In the genomic region with DNA sequence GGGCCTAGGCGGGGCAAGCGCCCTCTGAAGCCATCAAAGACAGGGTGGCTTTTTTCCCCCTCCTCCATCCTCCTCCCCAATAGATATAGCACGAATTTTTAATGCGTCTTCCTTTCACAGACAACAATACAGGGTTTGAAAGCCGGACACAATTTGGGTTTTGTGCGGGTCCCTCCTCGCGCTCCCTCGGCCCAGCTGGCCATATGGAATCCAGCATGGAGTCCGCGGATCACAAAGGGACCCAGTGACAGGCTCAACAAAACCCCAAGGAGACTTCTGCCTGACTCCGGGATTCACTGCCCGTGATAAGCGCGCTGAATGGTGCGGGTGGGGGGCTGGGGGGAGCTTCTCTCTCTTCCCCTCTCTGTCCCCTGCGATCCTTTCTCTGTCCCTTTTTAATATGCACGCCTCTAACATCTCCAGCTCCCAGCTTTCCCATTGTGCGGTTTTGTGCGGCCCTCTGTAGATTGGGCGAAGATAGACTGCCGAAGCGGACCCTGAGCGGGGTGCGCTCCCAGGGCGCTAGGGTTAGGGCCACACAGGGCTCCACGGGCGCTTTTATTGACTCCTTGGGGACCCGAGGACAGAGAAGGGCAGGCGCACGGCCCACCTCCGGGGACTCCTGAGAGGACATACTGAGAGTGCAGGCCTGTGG, we compare ENCODE assay signal across 13 mouse cellular contexts. TPM values are rescaled to one million over a fixed set of nuclear protein-coding genes. Genes with fewer than 3 reads are reported as not detected.
DNase-seq lines count a peak whose midpoint lies in the region; ATAC-seq lines count a peak whose summit lies in the region.
"Had no signal": no experiment of that assay in that cellular context is flagged by ENCODE, and none has a peak within 500 bp of the region (broad histone marks: within the 10 kb centered on the region; RNA-seq: fewer than 3 reads in every experiment).

No protein-coding gene starts in this region.

- WGBS in forebrain, embryonic 10.5 days: 2% methylated on average over 32 of the region's 32 CpGs
- 3% methylated on average over 32 of the region's 32 CpGs for WGBS in forebrain, embryonic 15.5 days
- 3% methylated on average over 32 of the region's 32 CpGs for WGBS in hindbrain, embryonic 15.5 days
- WGBS in midbrain, embryonic 14.5 days: 2% methylated on average over 32 of the region's 32 CpGs

- H3K4me3 ChIP-seq in forebrain, embryonic 10.5 days: peak overlapping the region; percentile 30
- no peak overlapping the region; the same call in 1 of the 2 replicates for H3K4me3 ChIP-seq in forebrain, embryonic 15.5 days
- H3K4me3 ChIP-seq in hindbrain, embryonic 15.5 days: no peak overlapping the region
- H3K4me3 ChIP-seq in midbrain, embryonic 14.5 days (replicated peaks; ENCODE audit: low read depth, low read length): peak overlapping the region; percentile 19
- H3K4me3 ChIP-seq: limb, embryonic 12.5 days had no signal

- H3K27ac ChIP-seq in forebrain, embryonic 10.5 days: peak overlapping the region; percentile 40; the same call in 1 of the 2 replicates
- H3K27ac ChIP-seq in forebrain, embryonic 15.5 days (replicated peaks): no peak overlapping the region
- H3K27ac ChIP-seq in hindbrain, embryonic 15.5 days (replicated peaks): no peak overlapping the region
- H3K27ac ChIP-seq in midbrain, embryonic 14.5 days (replicated peaks; ENCODE audit: low read depth, low read length): peak overlapping the region; percentile 64
- H3K27ac ChIP-seq: limb, embryonic 12.5 days had no signal

- no peak overlapping the region; the same call in 1 of the 2 replicates for H3K4me2 ChIP-seq in forebrain, embryonic 15.5 days (replicated peaks)
- peak overlapping the region; percentile 11; the same call in 1 of the 2 replicates for H3K4me2 ChIP-seq in hindbrain, embryonic 15.5 days
- peak overlapping the region; percentile 43 for H3K4me2 ChIP-seq in midbrain, embryonic 14.5 days (ENCODE audit: low read length)
- H3K4me2 ChIP-seq: limb, embryonic 12.5 days had no signal

- no peaks in the 10 kb centered on the region for H3K36me3 ChIP-seq in forebrain, embryonic 10.5 days (replicated peaks)
- no peaks in the 10 kb centered on the region for H3K36me3 ChIP-seq in forebrain, embryonic 15.5 days
- H3K36me3 ChIP-seq in hindbrain, embryonic 15.5 days: no peaks in the 10 kb centered on the region
- no peaks in the 10 kb centered on the region for H3K36me3 ChIP-seq in midbrain, embryonic 14.5 days (ENCODE audit: control insufficient read depth, insufficient read depth, low read length)
- H3K36me3 ChIP-seq: limb, embryonic 12.5 days had no signal

- peaks cover 100% of the 10 kb centered on the region for H3K27me3 ChIP-seq in forebrain, embryonic 10.5 days (ENCODE audit: poor library complexity, severe bottlenecking)
- peaks cover 84% of the 10 kb centered on the region for H3K27me3 ChIP-seq in forebrain, embryonic 15.5 days
- H3K27me3 ChIP-seq in hindbrain, embryonic 15.5 days: peaks cover 72% of the 10 kb centered on the region
- H3K27me3 ChIP-seq in midbrain, embryonic 14.5 days (ENCODE audit: control insufficient read depth, insufficient read depth, low read length): peaks cover 85% of the 10 kb centered on the region

- ATAC-seq in forebrain, embryonic 15.5 days (replicated peaks): no peak
- ATAC-seq in hindbrain, embryonic 15.5 days (ENCODE audit: low FRiP score, low read depth): peak; percentile 29; the same call in 1 of the 2 replicates
- ATAC-seq in midbrain, embryonic 14.5 days (ENCODE audit: low FRiP score, low TSS enrichment): peak; percentile 18; the same call in 1 of the 2 replicates

- H3K4me1 ChIP-seq in forebrain, embryonic 10.5 days: peaks cover 37% of the 10 kb centered on the region
- H3K4me1 ChIP-seq in forebrain, embryonic 15.5 days: peaks cover 26% of the 10 kb centered on the region
- peaks cover 24% of the 10 kb centered on the region for H3K4me1 ChIP-seq in hindbrain, embryonic 15.5 days (replicated peaks)
- peaks cover 14% of the 10 kb centered on the region; the same call in 1 of the 2 replicates for H3K4me1 ChIP-seq in midbrain, embryonic 14.5 days (ENCODE audit: control insufficient read depth, insufficient read depth, low read length)

- H3K9me3 ChIP-seq in forebrain, embryonic 10.5 days: no peaks in the 10 kb centered on the region
- H3K9me3 ChIP-seq in forebrain, embryonic 15.5 days: no peaks in the 10 kb centered on the region
- no peaks in the 10 kb centered on the region for H3K9me3 ChIP-seq in hindbrain, embryonic 15.5 days
- no peaks in the 10 kb centered on the region for H3K9me3 ChIP-seq in midbrain, embryonic 14.5 days (ENCODE audit: control insufficient read depth, low read length)
- H3K9me3 ChIP-seq: limb, embryonic 12.5 days had no signal

- H3K9ac ChIP-seq in forebrain, embryonic 15.5 days (replicated peaks): no peak overlapping the region
- peak overlapping the region; percentile 13; the same call in 1 of the 2 replicates for H3K9ac ChIP-seq in hindbrain, embryonic 15.5 days
- H3K9ac ChIP-seq in midbrain, embryonic 14.5 days (replicated peaks; ENCODE audit: low read length): peak overlapping the region; percentile 37; the same call in 1 of the 2 replicates
- H3K9ac ChIP-seq: limb, embryonic 12.5 days had no signal

- DNase-seq in forebrain, embryonic 10.5 days (ENCODE audit: extremely low spot score, low spot score): peak; percentile 46
- DNase-seq in embryo, embryonic 10 days (ENCODE audit: low spot score): peak; percentile 61
- peak; percentile 59 for DNase-seq in midbrain, embryonic 14.5 days
- no peak for DNase-seq in gastrocnemius, adult 8-10 months (ENCODE audit: low spot score in 2 of 2)
- no peak for DNase-seq in Muller cell, postnatal 12 days (ENCODE audit: inconsistent ontology term)
- no peak for DNase-seq in kidney, postnatal 36 days
- DNase-seq: gastrocnemius, postnatal 10 days; lung, postnatal 4 days had no signal

RNA-seq across cellular contexts. Expression of a gene that starts 13.3 kb away (rescaled TPM):
- polyA plus RNA-seq in forebrain, embryonic 10.5 days (2016; fragmentation: Nextera tagmentation; extraction: Ambion mirVana): 2.8 and 4.1 TPM in 2 replicates
- 1.5 and 4.1 TPM in 2 replicates for polyA plus RNA-seq in forebrain, embryonic 15.5 days (2015; fragmentation: Nextera tagmentation; extraction: Ambion mirVana)
- polyA plus RNA-seq in hindbrain, embryonic 15.5 days (2015; fragmentation: Nextera tagmentation; extraction: Ambion mirVana): 2.5 TPM in 2 replicates
- polyA plus RNA-seq in midbrain, embryonic 14.5 days (2014; fragmentation: Nextera tagmentation; extraction: Ambion mirVana): 6.2 and 6.5 TPM in 2 replicates
- total RNA-seq in gastrocnemius, adult 8-10 months (2022): not detected
- total RNA-seq: common myeloid progenitor, adult 5-6 weeks had no signal
- polyA plus RNA-seq: C2C12; limb, embryonic 12.5 days had no signal

Comparison
In these comparisons a context has a peak if more than half of its experiments do, and no peak if none do; other contexts are left out.
1. H3K27ac ChIP-seq: peak in forebrain, embryonic 10.5 days (single experiment) and midbrain, embryonic 14.5 days (single experiment); none in forebrain, embryonic 15.5 days (single experiment) and hindbrain, embryonic 15.5 days (single experiment).
2. H3K4me3 ChIP-seq: peak in forebrain, embryonic 10.5 days (single experiment) and midbrain, embryonic 14.5 days (single experiment); none in forebrain, embryonic 15.5 days (single experiment) and hindbrain, embryonic 15.5 days (single experiment).
3. DNase-seq: peak in forebrain, embryonic 10.5 days (single experiment), embryo, embryonic 10 days (single experiment) and midbrain, embryonic 14.5 days (single experiment); none in gastrocnemius, adult 8-10 months (0 of 2), Muller cell, postnatal 12 days (single experiment) and kidney, postnatal 36 days (0 of 2).